Mouse (Mus musculus) adrenal gland, postnatal 36 days (tissue): Measurements from ENCODE around the gene Rhod. TPM values are rescaled to one million over a fixed set of nuclear protein-coding genes. Genes with fewer than 3 reads are reported as not detected.
A peak's percentile ranks its signal among the peaks of the same experiment; 100 is the strongest.
"Not testable (repeated sequence)": the region's sequence is repeated elsewhere in the genome, so short reads cannot be mapped to it uniquely, and the experiment has no call there.

Experiments used
- DNase-seq, 2 experiments: peaks; one replicate each; pipeline ENCODE4 v3.0.0; 2021; ENCODE audit warnings: mixed read lengths in 1 of 2
- total RNA-seq, 2 experiments: library from RNA; stranded (reverse); gene quantifications; 2 replicates each; pipeline ENCODE4 v1.2.3; 2021

The Rhod gene
- total RNA-seq, 2 experiments from 2014 or later = 25.8 to 26.8 TPM

DNA sequence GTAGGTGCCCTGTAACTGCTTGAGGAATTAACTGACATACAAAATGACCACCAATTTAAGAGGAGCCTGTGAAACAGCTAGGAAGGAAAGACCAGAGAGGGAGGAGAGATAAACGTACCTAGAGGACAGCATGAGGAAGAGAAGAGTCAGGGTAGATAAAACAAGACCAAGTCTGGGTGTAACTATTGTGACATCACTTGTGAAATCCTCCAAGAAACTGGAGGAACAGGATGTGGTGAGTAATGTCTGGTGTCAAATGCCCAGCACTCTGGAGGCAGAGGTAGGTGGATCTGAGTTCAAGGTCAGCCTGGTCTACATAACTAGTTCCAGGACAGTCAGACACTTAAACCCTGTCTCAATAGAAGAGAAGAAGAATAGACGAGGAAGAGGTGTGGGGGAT, 30.2 kb downstream of the Rhod start:
- DNase-seq = peak in 1 of 2 experiments; percentile 18

DNA sequence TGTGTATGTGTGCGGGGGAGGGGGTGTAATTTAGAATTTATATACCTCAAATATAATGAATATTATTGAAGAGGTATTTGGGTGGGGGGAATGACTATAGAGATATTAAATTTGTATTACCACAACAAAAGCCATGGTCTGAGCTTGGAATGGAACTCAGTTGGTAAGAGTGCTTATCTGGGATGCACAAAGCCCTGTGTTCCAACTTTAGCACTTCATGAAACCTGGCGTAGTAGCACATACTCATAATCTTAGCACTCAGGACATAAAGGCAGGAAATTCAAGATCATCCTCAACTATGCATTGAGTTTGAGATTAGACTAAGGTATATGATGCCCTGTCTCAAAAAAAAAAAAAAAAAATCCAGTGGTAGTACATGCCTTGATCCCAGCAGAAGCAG, 34.4 kb downstream of the Rhod start:
- no peak for DNase-seq

DNA sequence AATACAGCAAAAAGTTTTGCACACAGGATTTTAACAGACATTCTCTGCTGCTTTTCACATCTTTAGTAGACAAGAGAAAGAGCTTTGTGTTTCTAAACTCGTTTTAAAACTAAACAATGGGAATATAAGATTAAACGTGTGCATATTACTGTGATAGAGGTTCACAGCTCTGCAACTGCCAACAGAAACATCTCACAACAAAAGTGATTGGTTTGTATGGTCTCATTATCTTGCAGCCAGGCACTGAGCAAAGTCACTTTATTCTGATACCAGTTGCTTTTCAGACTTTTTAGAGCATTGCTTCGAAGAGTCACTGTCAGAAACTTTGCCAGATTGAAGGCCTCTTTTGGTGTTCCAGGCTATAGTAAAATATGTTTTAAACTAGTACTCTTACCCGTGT, 40.3 kb downstream of the Rhod start:
- DNase-seq = no peak

DNA sequence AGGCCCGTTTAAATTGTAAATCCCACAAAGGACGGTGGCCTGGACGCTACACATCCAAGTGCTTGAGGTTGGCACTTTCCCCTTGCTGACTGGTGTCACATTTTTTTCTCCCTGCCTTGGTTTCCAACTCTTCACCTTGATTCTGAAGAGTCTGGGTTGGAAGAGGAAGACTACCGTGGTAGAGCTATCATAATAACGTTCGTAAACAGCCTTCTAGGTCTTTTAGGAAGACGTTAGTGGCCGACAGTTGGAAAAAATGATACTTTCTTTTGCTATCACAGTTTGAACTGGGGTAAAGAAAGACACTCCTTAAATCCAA, 40.6 kb downstream of the Rhod start:
- no peak for DNase-seq

- DNase-seq = peak; percentile 51 to 72
These were observed 41.2 kb downstream of the Rhod start, which contains the start of gene Kdm2a for GRCm38 (mm10) chr19:4397798-4398629. TSS of gene Kdm2a (minus strand) at chr19:4398285.

DNA sequence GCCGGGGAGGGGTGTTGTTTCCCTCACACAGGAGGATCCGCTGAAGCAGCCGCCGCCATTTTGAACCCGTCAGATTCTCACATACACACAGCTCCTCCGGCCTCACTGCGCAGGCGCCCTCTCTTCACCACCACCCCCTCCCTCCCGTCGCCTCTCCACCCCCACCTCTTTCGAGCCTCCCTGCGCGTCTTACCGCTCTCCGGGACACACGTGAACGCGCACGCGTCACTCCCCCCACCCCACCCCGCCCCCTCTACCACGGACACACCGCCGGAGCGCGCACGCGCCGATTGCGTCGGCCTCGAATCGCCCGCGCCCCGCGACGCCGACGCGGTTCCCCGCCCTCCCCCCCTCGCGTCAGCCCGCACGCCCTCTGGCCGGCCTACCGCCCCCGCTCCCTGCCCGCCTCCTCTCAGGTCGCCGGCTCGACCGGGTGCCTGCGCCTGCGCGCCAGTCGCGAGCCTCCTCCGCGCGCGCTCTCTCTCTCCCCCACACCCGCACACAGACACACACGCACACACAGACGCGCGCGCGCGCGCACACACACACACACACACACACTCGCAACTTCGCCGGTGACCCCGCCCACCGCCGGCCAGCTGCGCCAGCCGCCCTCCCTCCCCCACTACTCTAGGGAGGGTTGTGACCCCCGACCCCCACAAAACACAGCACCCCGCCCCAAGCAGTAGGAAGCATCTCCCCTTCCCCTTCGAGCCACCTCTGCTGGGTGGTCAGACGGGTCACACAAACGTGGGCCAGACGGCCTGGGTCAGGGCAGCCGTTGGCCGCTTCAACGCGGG, 42.0 kb downstream of the Rhod start:
- DNase-seq = peak; percentile 97 to 98

- peak; percentile 46 to 52 for DNase-seq
These were observed 42.9 kb downstream of the Rhod start for GRCm38 (mm10) chr19:4396081-4396997.

DNA sequence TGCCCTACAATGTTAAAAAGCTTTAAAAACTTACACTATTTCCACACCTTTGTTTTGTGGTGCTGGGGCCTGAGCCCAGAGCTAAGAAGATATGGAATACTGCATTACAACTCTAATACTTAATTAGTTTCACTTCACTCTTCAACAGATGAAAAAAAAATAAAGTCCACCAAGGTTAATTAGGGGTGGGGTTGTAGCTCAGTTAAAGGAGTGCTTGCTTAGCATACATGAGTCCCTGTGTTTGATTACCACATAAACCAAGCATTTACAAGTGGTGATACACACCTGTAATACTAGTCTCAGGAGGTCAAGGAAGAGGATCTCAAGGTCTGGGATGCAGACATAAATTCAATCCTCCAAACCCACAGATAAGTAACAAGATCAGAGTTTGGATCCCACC, 52.0 kb downstream of the Rhod start:
- DNase-seq = no peak

- no peak for DNase-seq
These were observed 54.2 kb downstream of the Rhod start for GRCm38 (mm10) chr19:4385026-4385425.

GRCm38 (mm10) chr19:4384322-4384721, 54.9 kb downstream of the Rhod start:
- peak in 1 of 2 experiments; percentile 5 for DNase-seq

GRCm38 (mm10) chr19:4383306-4383705, 55.9 kb downstream of the Rhod start:
- DNase-seq = peak in 1 of 2 experiments; percentile 5

DNA sequence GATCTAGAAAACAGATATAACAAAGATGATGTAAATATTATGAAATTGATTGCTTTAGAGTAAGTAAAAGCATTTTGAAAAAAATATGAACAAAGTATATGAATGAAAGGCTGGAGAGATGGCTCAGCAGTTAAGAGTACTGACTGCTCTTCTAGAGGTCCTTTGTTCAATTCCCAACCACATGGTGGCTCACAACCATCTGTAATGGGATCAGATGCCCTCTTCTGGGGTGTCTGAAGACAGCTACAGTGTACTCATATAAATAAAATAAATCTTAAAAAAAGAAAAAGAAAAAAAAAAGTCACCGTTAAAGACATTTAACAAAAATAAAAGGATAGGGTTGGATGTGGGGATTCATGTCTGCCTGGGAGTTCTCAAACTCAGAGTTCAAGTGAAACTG, 56.9 kb downstream of the Rhod start:
- DNase-seq = not testable (repeated sequence)

Other genes with a start within 250 kb of the Rhod start
- 1 to 10 TPM in 1 of 2 experiments, under 1 TPM in 1; 0.70 to 1.0 TPM for gene Tbc1d10c, start 248.1 kb downstream of the Rhod start, total RNA-seq
- 100 to 1,000 TPM; 403 to 410 TPM for gene Ppp1ca, start 247.4 kb downstream of the Rhod start, total RNA-seq
- gene Rad9a, start 237.8 kb downstream of the Rhod start, total RNA-seq = 1 to 10 TPM; 7.6 TPM
- 10 to 100 TPM in 1 of 2 experiments, 1 to 10 TPM in 1; 6.3 to 17.4 TPM for gene Clcf1, start 225.2 kb downstream of the Rhod start, total RNA-seq
- gene AC109138.7, start 225.1 kb downstream of the Rhod start, total RNA-seq = not detected
- 10 to 100 TPM; 50.2 to 54.4 TPM for gene Pold4, start 207.5 kb downstream of the Rhod start, total RNA-seq
- gene Ssh3, start 170.3 kb downstream of the Rhod start, total RNA-seq = 10 to 100 TPM; 28.1 to 30.1 TPM
- gene Ankrd13d, start 156.3 kb downstream of the Rhod start, total RNA-seq = 1 to 10 TPM; 2.4 to 2.8 TPM
- 10 to 100 TPM; 48.1 to 53.1 TPM for gene Grk2, start 133.2 kb downstream of the Rhod start, total RNA-seq
- gene Kdm2a, start 41.1 kb downstream of the Rhod start, total RNA-seq = 100 to 1,000 TPM in 1 of 2 experiments, 10 to 100 TPM in 1; 86.7 to 107 TPM
- 10 to 100 TPM; 66.1 to 69.9 TPM for gene Syt12, start 38.0 kb upstream of the Rhod start, total RNA-seq
- 10 to 100 TPM; 25.2 to 36.9 TPM for gene 2010003K11Rik, start 59.2 kb upstream of the Rhod start, total RNA-seq
- gene Pcx, start 71.0 kb upstream of the Rhod start, total RNA-seq = 100 to 1,000 TPM; 683 to 762 TPM
- gene Lrfn4, start 176.2 kb upstream of the Rhod start, total RNA-seq = 1 to 10 TPM; 5.5 to 6.9 TPM
- 10 to 100 TPM; 36.2 to 38.3 TPM for gene Rce1, start 186.2 kb upstream of the Rhod start, total RNA-seq